Mouse (Mus musculus): ENCODE data around the gene Olfr322. TPM values are rescaled to one million over a fixed set of nuclear protein-coding genes. Genes with fewer than 3 reads are reported as not detected.
"Not testable (repeated sequence)": the region's sequence is repeated elsewhere in the genome, so short reads cannot be mapped to it uniquely, and the experiment has no call there.

Gene Olfr322
- polyA plus RNA-seq, 1 experiment from 2014 or later, result not detected

DNA sequence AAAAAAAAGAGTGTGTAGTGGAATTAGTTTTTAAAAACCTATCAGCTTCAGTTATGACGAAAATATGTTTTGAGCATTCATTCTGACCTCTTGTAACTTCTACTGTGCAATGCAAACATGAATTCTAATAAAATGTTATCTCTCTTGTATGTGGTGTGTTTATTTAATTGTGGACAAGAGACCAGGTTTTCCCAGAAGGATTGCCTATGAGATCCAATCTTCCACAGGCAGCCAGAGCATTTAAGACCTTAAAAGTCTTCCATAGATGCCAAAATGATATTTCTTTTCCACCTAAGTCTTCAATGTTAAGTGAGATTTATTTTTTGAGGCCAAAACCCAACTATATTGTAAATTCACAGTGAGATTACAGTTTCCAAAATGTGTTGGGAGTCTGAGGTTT, 22.2 kb downstream of the Olfr322 start, which contains the start of gene Olfr320:
TSS of gene Olfr320 (plus strand) at position 301 of the 400 bp plus-strand sequence.
- TF ChIP-seq CTCF (IDR thresholded peaks at IDR 0.05; ENCODE audit: low read depth) (no peak), EP300 (optimal IDR thresholded peaks at IDR 0.05) (no peak)
- no peak for ATAC-seq (ENCODE audit: low FRiP score, low TSS enrichment)
- Histone ChIP-seq H3K4me1 (replicated peaks; ENCODE audit: control insufficient read depth, insufficient read depth) (no peaks in the 10 kb centered on the region), H3K4me3 (ENCODE audit: low read depth, low read length) (no peak within 1 kb of the TSS), H3K27me3 (ENCODE audit: control insufficient read depth, insufficient read depth, low read length) (no peaks in the 10 kb centered on the region), H3K4me2 (replicated peaks; ENCODE audit: low read depth) (no peak within 1 kb of the TSS), H3K36me3 (ENCODE audit: control insufficient read depth, insufficient read depth, low read length) (no peaks in the 10 kb centered on the region), H3K9me3 (ENCODE audit: control insufficient read depth, low read length) (no peaks in the 10 kb centered on the region), H3K27ac (replicated peaks) (no peak within 1 kb of the TSS), H3K9ac (ENCODE audit: low read length) (no peak within 1 kb of the TSS)
- 79% methylated on average over 1 of the region's 1 CpGs for WGBS
- no peak for DNase-seq (ENCODE audit: low spot score)

- DNase-seq (ENCODE audit: low spot score) (no peak), ATAC-seq (ENCODE audit: low FRiP score, low TSS enrichment) (no peak)
- H3K9ac ChIP-seq (ENCODE audit: low read length), result no peak within 1 kb of the TSS
- no peak within 1 kb of the TSS for H3K27ac ChIP-seq (replicated peaks)
- no peaks in the 10 kb centered on the region for H3K4me1 ChIP-seq (replicated peaks; ENCODE audit: control insufficient read depth, insufficient read depth)
- H3K36me3 ChIP-seq (ENCODE audit: control insufficient read depth, insufficient read depth, low read length), result no peaks in the 10 kb centered on the region
- 81% methylated on average over 3 of the region's 3 CpGs for WGBS
- H3K9me3 ChIP-seq (ENCODE audit: control insufficient read depth, low read length), result 0 out of 2 replicates have a peak, but pooled peaks cover 3% of the 10 kb centered on the region
- no peak for TF ChIP-seq CTCF (IDR thresholded peaks at IDR 0.05; ENCODE audit: low read depth)
- TF ChIP-seq EP300 (optimal IDR thresholded peaks at IDR 0.05), result no peak
- H3K4me2 ChIP-seq (replicated peaks; ENCODE audit: low read depth), result no peak within 1 kb of the TSS
- H3K4me3 ChIP-seq (ENCODE audit: low read depth, low read length), result no peak within 1 kb of the TSS
- no peaks in the 10 kb centered on the region for H3K27me3 ChIP-seq (ENCODE audit: control insufficient read depth, insufficient read depth, low read length)
Measured at GRCm38 (mm10) chr11:58698862-58699261, 40.3 kb downstream of the Olfr322 start, which contains the start of gene Olfr319. TSS of gene Olfr319 (plus strand) at chr11:58699162.

DNA sequence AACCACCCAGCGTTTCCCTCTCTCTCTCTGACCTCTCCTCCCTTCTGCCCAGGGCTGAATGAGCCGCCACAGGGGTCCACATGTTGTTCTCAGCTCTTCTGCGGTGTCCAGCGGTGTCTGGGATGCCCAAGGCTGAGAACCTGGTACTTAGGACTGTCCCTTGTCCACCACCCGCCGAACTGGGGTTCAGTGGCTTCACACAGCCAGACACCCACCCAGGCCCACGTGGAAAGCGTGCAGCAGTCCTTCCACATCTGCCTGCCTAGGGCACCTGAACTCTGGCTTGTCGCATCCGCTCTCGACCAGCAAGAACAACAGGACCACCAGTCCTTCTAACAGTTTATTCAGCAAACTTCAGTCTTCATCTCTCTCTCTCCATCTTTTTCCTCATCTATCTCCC, 50.5 kb downstream of the Olfr322 start:
- TF ChIP-seq EP300 (optimal IDR thresholded peaks at IDR 0.05) (no peak), CTCF (IDR thresholded peaks at IDR 0.05; ENCODE audit: low read depth) (no peak)
- no peak overlapping the region for H3K4me2 ChIP-seq (replicated peaks; ENCODE audit: low read depth)
- 80% methylated on average over 11 of the region's 11 CpGs for WGBS
- no peaks in the 10 kb centered on the region for H3K36me3 ChIP-seq (ENCODE audit: control insufficient read depth, insufficient read depth, low read length)
- no peak overlapping the region for H3K27ac ChIP-seq (replicated peaks)
- DNase-seq (ENCODE audit: low spot score), result no peak
- ATAC-seq (ENCODE audit: low FRiP score, low TSS enrichment), result no peak
- H3K4me1 ChIP-seq (replicated peaks; ENCODE audit: control insufficient read depth, insufficient read depth), result no peaks in the 10 kb centered on the region
- no peaks in the 10 kb centered on the region for H3K27me3 ChIP-seq (ENCODE audit: control insufficient read depth, insufficient read depth, low read length)
- no peaks in the 10 kb centered on the region for H3K9me3 ChIP-seq (ENCODE audit: control insufficient read depth, low read length)
- no peak overlapping the region for H3K4me3 ChIP-seq (ENCODE audit: low read depth, low read length)
- no peak overlapping the region for H3K9ac ChIP-seq (ENCODE audit: low read length)

- not testable (repeated sequence) for H3K9me3 ChIP-seq (ENCODE audit: control insufficient read depth, low read length); H3K36me3 ChIP-seq (ENCODE audit: control insufficient read depth, insufficient read depth, low read length); H3K27ac ChIP-seq (replicated peaks); H3K4me3 ChIP-seq (ENCODE audit: low read depth, low read length); H3K4me1 ChIP-seq (replicated peaks; ENCODE audit: control insufficient read depth, insufficient read depth); H3K27me3 ChIP-seq (ENCODE audit: control insufficient read depth, insufficient read depth, low read length); ATAC-seq (ENCODE audit: low FRiP score, low TSS enrichment); H3K9ac ChIP-seq (ENCODE audit: low read length); H3K4me2 ChIP-seq (replicated peaks; ENCODE audit: low read depth); DNase-seq (ENCODE audit: low spot score)
- 91% methylated on average over 6 of the region's 7 CpGs for WGBS
Measured at GRCm38 (mm10) chr11:58717723-58718122, 59.1 kb downstream of the Olfr322 start.

Other genes with a start within 250 kb of the Olfr322 start
- gene 1810065E05Rik, start 237.7 kb upstream of the Olfr322 start, polyA plus RNA-seq (2015; fragmentation: Nextera tagmentation; extraction: Ambion mirVana), result 1.6 and 3.3 TPM in 2 replicates
- gene Gm12253, start 226.2 kb upstream of the Olfr322 start, polyA plus RNA-seq (2015; fragmentation: Nextera tagmentation; extraction: Ambion mirVana), result not detected in 2 replicates
- gene Lypd9, start 205.9 kb upstream of the Olfr322 start, polyA plus RNA-seq (2015; fragmentation: Nextera tagmentation; extraction: Ambion mirVana), result not detected in 2 replicates
- gene Olfr30, start 196.5 kb upstream of the Olfr322 start, polyA plus RNA-seq (2015; fragmentation: Nextera tagmentation; extraction: Ambion mirVana), result not detected in 2 replicates
- not detected in 2 replicates for gene Olfr332, start 166.2 kb upstream of the Olfr322 start, polyA plus RNA-seq (2015; fragmentation: Nextera tagmentation; extraction: Ambion mirVana)
- not detected in 2 replicates for gene Olfr331, start 156.2 kb upstream of the Olfr322 start, polyA plus RNA-seq (2015; fragmentation: Nextera tagmentation; extraction: Ambion mirVana)
- gene Olfr330, start 123.9 kb upstream of the Olfr322 start, polyA plus RNA-seq (2015; fragmentation: Nextera tagmentation; extraction: Ambion mirVana), result not detected in 2 replicates
- gene Olfr329-ps, start 112.4 kb upstream of the Olfr322 start, polyA plus RNA-seq (2015; fragmentation: Nextera tagmentation; extraction: Ambion mirVana), result not detected in 2 replicates
- gene Olfr328, start 103.1 kb upstream of the Olfr322 start, polyA plus RNA-seq (2015; fragmentation: Nextera tagmentation; extraction: Ambion mirVana), result 0.04 TPM in 1 of 2 replicates, not detected in the other
- gene Olfr224, start 88.2 kb upstream of the Olfr322 start, polyA plus RNA-seq (2015; fragmentation: Nextera tagmentation; extraction: Ambion mirVana), result not detected in 2 replicates
- gene Olfr325, start 81.1 kb upstream of the Olfr322 start, polyA plus RNA-seq (2015; fragmentation: Nextera tagmentation; extraction: Ambion mirVana), result not detected in 2 replicates
- gene Olfr324, start 63.7 kb upstream of the Olfr322 start, polyA plus RNA-seq (2015; fragmentation: Nextera tagmentation; extraction: Ambion mirVana), result not detected in 2 replicates
- gene 2210407C18Rik, start 42.7 kb upstream of the Olfr322 start, polyA plus RNA-seq (2015; fragmentation: Nextera tagmentation; extraction: Ambion mirVana), result 1,000 and 1,066 TPM in 2 replicates
- gene Olfr323, start 28.3 kb upstream of the Olfr322 start, polyA plus RNA-seq (2015; fragmentation: Nextera tagmentation; extraction: Ambion mirVana), result 0.29 and 0.46 TPM in 2 replicates
- 1.5 and 1.9 TPM in 2 replicates for gene Trim58, start 18.3 kb upstream of the Olfr322 start, polyA plus RNA-seq (2015; fragmentation: Nextera tagmentation; extraction: Ambion mirVana)
- not detected in 2 replicates for gene Olfr320, start 22.3 kb downstream of the Olfr322 start, polyA plus RNA-seq (2015; fragmentation: Nextera tagmentation; extraction: Ambion mirVana)
- gene Olfr319, start 40.4 kb downstream of the Olfr322 start, polyA plus RNA-seq (2015; fragmentation: Nextera tagmentation; extraction: Ambion mirVana), result not detected in 2 replicates
- gene Olfr318, start 65.2 kb downstream of the Olfr322 start, polyA plus RNA-seq (2015; fragmentation: Nextera tagmentation; extraction: Ambion mirVana), result not detected in 2 replicates
- gene Olfr317, start 80.4 kb downstream of the Olfr322 start, polyA plus RNA-seq (2015; fragmentation: Nextera tagmentation; extraction: Ambion mirVana), result 0.06 TPM in 1 of 2 replicates, not detected in the other
- not detected in 2 replicates for gene Olfr316, start 94.0 kb downstream of the Olfr322 start, polyA plus RNA-seq (2015; fragmentation: Nextera tagmentation; extraction: Ambion mirVana)
- gene Olfr315, start 114.4 kb downstream of the Olfr322 start, polyA plus RNA-seq (2015; fragmentation: Nextera tagmentation; extraction: Ambion mirVana), result not detected in 2 replicates
- gene Olfr314, start 124.2 kb downstream of the Olfr322 start, polyA plus RNA-seq (2015; fragmentation: Nextera tagmentation; extraction: Ambion mirVana), result not detected in 2 replicates
- gene Fam183b, start 143.2 kb downstream of the Olfr322 start, polyA plus RNA-seq (2015; fragmentation: Nextera tagmentation; extraction: Ambion mirVana), result 3.1 and 3.7 TPM in 2 replicates
- gene Olfr313, start 156.2 kb downstream of the Olfr322 start, polyA plus RNA-seq (2015; fragmentation: Nextera tagmentation; extraction: Ambion mirVana), result not detected in 2 replicates
- gene Olfr312, start 170.5 kb downstream of the Olfr322 start, polyA plus RNA-seq (2015; fragmentation: Nextera tagmentation; extraction: Ambion mirVana), result 0.04 TPM in 1 of 2 replicates, not detected in the other
- 0.08 TPM in 1 of 2 replicates, not detected in the other for gene Olfr311, start 180.5 kb downstream of the Olfr322 start, polyA plus RNA-seq (2015; fragmentation: Nextera tagmentation; extraction: Ambion mirVana)
- gene Gm12258, start 188.4 kb downstream of the Olfr322 start, polyA plus RNA-seq (2015; fragmentation: Nextera tagmentation; extraction: Ambion mirVana), result 2.4 and 2.6 TPM in 2 replicates
- gene 2810021J22Rik, start 208.4 kb downstream of the Olfr322 start, polyA plus RNA-seq (2015; fragmentation: Nextera tagmentation; extraction: Ambion mirVana), result 2.6 and 3.2 TPM in 2 replicates
- 1.6 and 1.9 TPM in 2 replicates for gene Zfp39, start 245.4 kb downstream of the Olfr322 start, polyA plus RNA-seq (2015; fragmentation: Nextera tagmentation; extraction: Ambion mirVana)